10 mouse cellular contexts compared by ENCODE assay signal in the genomic region with DNA sequence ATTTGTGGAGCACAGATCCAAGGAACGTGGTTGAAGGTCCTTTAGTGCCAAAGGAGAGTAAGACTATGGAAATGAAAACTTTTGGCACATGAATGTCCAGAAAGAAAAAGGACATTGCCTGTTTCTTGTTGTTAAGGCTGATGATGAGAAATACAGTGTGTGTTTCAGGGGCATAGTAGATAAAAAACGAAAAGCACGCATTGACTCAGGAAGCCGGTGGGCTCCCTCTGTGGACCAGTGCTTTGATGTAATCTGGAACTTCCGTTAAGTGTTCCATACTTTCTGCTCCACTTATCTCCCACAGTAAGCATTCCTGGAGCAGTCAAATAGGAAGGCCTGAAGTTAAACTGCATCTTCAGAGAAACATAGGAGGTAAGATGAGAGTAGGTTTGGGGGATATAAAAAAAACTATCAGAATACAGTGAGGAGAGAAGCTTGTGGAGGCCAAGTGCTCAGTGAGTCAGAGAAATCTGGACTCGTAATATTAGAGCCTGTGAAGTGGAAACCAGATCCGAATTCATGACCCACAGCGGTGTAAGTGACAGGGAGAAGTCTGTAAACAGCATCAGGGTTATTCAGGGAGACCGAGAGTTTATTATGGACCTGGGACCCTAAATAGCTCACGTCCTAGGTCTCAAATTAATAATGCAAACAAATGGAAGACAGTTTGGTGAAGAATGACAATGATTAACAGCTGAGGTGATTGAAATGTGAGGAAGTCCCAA.
"Had no signal": no experiment of that assay in that cellular context is flagged by ENCODE, and none has a peak within 500 bp of the region (broad histone marks: within the 10 kb centered on the region; RNA-seq: fewer than 3 reads in every experiment).

No protein-coding gene starts in this region.

- H3K9ac ChIP-seq: kidney, embryonic 15.5 days; limb, embryonic 12.5 days; liver, embryonic 14.5 days had no signal

- H3K27ac ChIP-seq: kidney, embryonic 15.5 days; limb, embryonic 12.5 days; liver, embryonic 14.5 days; stomach, postnatal 0 days had no signal

- H3K4me2 ChIP-seq: kidney, embryonic 15.5 days; limb, embryonic 12.5 days had no signal

- H3K36me3 ChIP-seq: kidney, embryonic 15.5 days; limb, embryonic 12.5 days had no signal

- DNase-seq: kidney, postnatal 25 days; layer of hippocampus, postnatal 36 days; lung, adult 18-20 months; midbrain, embryonic 14.5 days; thymus, postnatal 4 days had no signal

- H3K4me3 ChIP-seq: kidney, embryonic 15.5 days; limb, embryonic 12.5 days had no signal

- ATAC-seq: intestine, postnatal 0 days had no signal

- H3K9me3 ChIP-seq: kidney, embryonic 15.5 days; limb, embryonic 12.5 days had no signal
